Mouse (Mus musculus): ENCODE measurements around the gene Aif1. TPM values are rescaled to one million over a fixed set of nuclear protein-coding genes. Genes with fewer than 3 reads are reported as not detected.

Aif1 gene
- polyA plus RNA-seq, 1 experiment from 2014 or later, result 15.5 TPM

GRCm38 (mm10) chr17:35204494-35205379, 28.9 kb upstream of the Aif1 start, which contains the start of gene Lta:
Gene Lta, minus strand, starts transcription at chr17:35205351.
- Histone ChIP-seq H3K36me3 (no peaks in the 10 kb centered on the region), H3K27me3 (peaks cover 25% of the 10 kb centered on the region), H3K4me1 (peaks cover 8% of the 10 kb centered on the region; the same call in 1 of the 2 replicates), H3K27ac (replicated peaks) (no peak within 1 kb of the TSS), H3K9me3 (replicated peaks) (no peaks in the 10 kb centered on the region), H3K4me2 (replicated peaks) (no peak within 1 kb of the TSS), H3K4me3 (replicated peaks) (no peak within 1 kb of the TSS), H3K9ac (no peak within 1 kb of the TSS)
- ATAC-seq (ENCODE audit: insufficient number of reproducible peaks, low FRiP score, low TSS enrichment, low read depth), result no peak
- 27% methylated on average over 20 of the region's 20 CpGs for WGBS

- H3K27me3 ChIP-seq, result peaks cover 25% of the 10 kb centered on the region
- 76% methylated on average over 4 of the region's 4 CpGs for WGBS
- H3K9ac ChIP-seq, result no peak overlapping the region
These were observed 26.6 kb upstream of the Aif1 start for GRCm38 (mm10) chr17:35202442-35202841.

DNA sequence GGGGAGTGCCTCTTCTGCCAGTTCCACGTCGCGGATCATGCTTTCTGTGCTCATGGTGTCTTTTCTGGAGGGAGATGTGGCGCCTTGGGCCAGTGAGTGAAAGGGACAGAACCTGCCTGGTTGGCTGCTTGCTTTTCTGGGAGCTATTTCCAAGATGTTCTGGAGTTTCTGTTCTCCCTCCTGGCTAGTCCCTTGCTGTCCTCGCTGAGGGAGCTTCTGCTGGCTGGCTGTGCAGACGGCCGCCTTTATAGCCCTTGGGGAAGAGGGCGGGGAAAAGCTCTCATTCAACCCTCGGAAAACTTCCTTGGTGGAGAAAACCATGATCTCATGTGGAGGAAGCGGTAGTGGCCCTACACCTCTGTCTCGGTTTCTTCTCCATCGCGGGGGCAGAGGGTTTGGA, 25.9 kb upstream of the Aif1 start, which contains the start of gene Tnf:
Gene Tnf, minus strand, starts transcription at position 221 of the 400 bp plus-strand sequence.
- H3K4me1 ChIP-seq, result peaks cover 8% of the 10 kb centered on the region; the same call in 1 of the 2 replicates
- H3K4me2 ChIP-seq (replicated peaks), result peak within 1 kb of the TSS; percentile 2; the same call in 1 of the 2 replicates
- peak within 1 kb of the TSS; percentile 10; the same call in 1 of the 2 replicates for H3K4me3 ChIP-seq (replicated peaks)
- H3K9ac ChIP-seq, result no peak within 1 kb of the TSS
- ATAC-seq (ENCODE audit: insufficient number of reproducible peaks, low FRiP score, low TSS enrichment, low read depth), result no peak
- H3K27me3 ChIP-seq, result peaks cover 25% of the 10 kb centered on the region
- no peak within 1 kb of the TSS for H3K27ac ChIP-seq (replicated peaks)
- H3K36me3 ChIP-seq, result no peaks in the 10 kb centered on the region
- WGBS, result 41% methylated on average over 13 of the region's 13 CpGs
- H3K9me3 ChIP-seq (replicated peaks), result no peaks in the 10 kb centered on the region

More at GRCm38 (mm10) chr17:35202442-35202841, 26.6 kb upstream of the Aif1 start:
- no peak overlapping the region for H3K4me3 ChIP-seq (replicated peaks)
- H3K4me2 ChIP-seq (replicated peaks), result no peak overlapping the region
- no peak overlapping the region for H3K27ac ChIP-seq (replicated peaks)
- no peak for ATAC-seq (ENCODE audit: insufficient number of reproducible peaks, low FRiP score, low TSS enrichment, low read depth)
- H3K36me3 ChIP-seq, result no peaks in the 10 kb centered on the region
- H3K9me3 ChIP-seq (replicated peaks), result no peaks in the 10 kb centered on the region
- H3K4me1 ChIP-seq, result peaks cover 8% of the 10 kb centered on the region; the same call in 1 of the 2 replicates

DNA sequence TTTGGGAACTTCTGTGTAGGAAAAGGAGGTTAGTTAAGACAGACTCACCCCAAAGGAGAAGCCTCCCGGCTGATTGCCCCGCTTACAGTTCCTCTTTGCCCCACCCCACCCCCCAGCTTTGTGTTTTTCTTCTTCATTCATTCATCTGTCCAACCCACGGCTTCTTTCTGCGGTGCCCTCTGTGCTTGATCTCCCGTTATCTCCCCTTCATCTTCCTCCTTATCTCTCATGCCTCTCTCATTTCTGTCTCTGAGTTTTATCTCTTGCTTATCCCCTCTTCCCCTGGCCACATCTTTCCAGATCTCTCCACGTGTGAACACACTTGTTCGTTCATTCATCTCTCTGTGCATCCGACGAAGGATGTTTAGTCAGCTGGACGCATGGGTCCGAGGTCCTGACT, 25.3 kb upstream of the Aif1 start:
- H3K27me3 ChIP-seq, result peaks cover 31% of the 10 kb centered on the region
- H3K27ac ChIP-seq (replicated peaks), result no peak overlapping the region
- H3K9ac ChIP-seq, result no peak overlapping the region
- H3K4me2 ChIP-seq (replicated peaks), result no peak overlapping the region
- peaks cover 13% of the 10 kb centered on the region for H3K4me1 ChIP-seq
- no peak for ATAC-seq (ENCODE audit: insufficient number of reproducible peaks, low FRiP score, low TSS enrichment, low read depth)
- H3K36me3 ChIP-seq, result no peaks in the 10 kb centered on the region
- WGBS, result 75% methylated on average over 11 of the region's 11 CpGs
- H3K4me3 ChIP-seq (replicated peaks), result peak overlapping the region; percentile 10; the same call in 1 of the 2 replicates
- H3K9me3 ChIP-seq (replicated peaks), result no peaks in the 10 kb centered on the region

- Histone ChIP-seq H3K4me1 (peaks cover 20% of the 10 kb centered on the region), H3K4me2 (replicated peaks) (no peak overlapping the region), H3K9me3 (replicated peaks) (no peaks in the 10 kb centered on the region), H3K9ac (no peak overlapping the region), H3K4me3 (replicated peaks) (no peak overlapping the region), H3K27ac (replicated peaks) (no peak overlapping the region), H3K36me3 (no peaks in the 10 kb centered on the region), H3K27me3 (peaks cover 38% of the 10 kb centered on the region)
- ATAC-seq (ENCODE audit: insufficient number of reproducible peaks, low FRiP score, low TSS enrichment, low read depth), result no peak
- 82% methylated on average over 11 of the region's 11 CpGs for WGBS
These were observed 24.5 kb upstream of the Aif1 start for GRCm38 (mm10) chr17:35200398-35200797.

DNA sequence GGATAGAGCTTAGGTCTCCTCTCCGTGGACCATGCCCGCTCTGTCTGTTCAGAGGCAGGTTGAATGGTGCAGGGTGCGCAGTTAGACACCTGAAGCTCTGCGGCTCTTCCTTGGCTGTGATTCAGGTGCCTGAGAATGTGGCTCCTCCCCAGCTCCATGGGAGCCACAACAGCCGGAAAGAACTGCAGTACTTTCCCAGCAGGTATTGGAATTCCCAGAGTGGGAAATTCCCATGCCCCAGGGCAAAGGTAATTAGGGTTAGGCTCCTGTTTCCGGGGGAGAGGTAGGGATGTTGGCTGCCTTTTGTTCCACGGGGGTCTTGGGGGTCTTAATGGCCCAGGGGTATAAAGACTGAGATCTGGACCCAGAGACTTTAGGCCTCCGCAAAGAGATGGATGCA, 23.1 kb upstream of the Aif1 start:
- Histone ChIP-seq H3K9ac (no peak overlapping the region), H3K9me3 (replicated peaks) (no peaks in the 10 kb centered on the region), H3K4me1 (peaks cover 21% of the 10 kb centered on the region), H3K4me3 (replicated peaks) (no peak overlapping the region), H3K27ac (replicated peaks) (no peak overlapping the region), H3K4me2 (replicated peaks) (no peak overlapping the region), H3K36me3 (no peaks in the 10 kb centered on the region), H3K27me3 (peaks cover 44% of the 10 kb centered on the region)
- ATAC-seq (ENCODE audit: insufficient number of reproducible peaks, low FRiP score, low TSS enrichment, low read depth), result no peak
- WGBS, result 11% methylated on average over 8 of the region's 8 CpGs

GRCm38 (mm10) chr17:35198029-35198428, 22.2 kb upstream of the Aif1 start:
- WGBS, result 52% methylated on average over 7 of the region's 7 CpGs
- H3K9me3 ChIP-seq (replicated peaks), result no peaks in the 10 kb centered on the region
- no peak overlapping the region for H3K4me2 ChIP-seq (replicated peaks)
- no peak overlapping the region for H3K27ac ChIP-seq (replicated peaks)
- no peak overlapping the region for H3K9ac ChIP-seq
- H3K4me3 ChIP-seq (replicated peaks), result no peak overlapping the region
- peaks cover 41% of the 10 kb centered on the region for H3K27me3 ChIP-seq
- no peaks in the 10 kb centered on the region for H3K36me3 ChIP-seq
- H3K4me1 ChIP-seq, result peaks cover 21% of the 10 kb centered on the region
- no peak for ATAC-seq (ENCODE audit: insufficient number of reproducible peaks, low FRiP score, low TSS enrichment, low read depth)

GRCm38 (mm10) chr17:35197126-35197525, 21.3 kb upstream of the Aif1 start:
- no peaks in the 10 kb centered on the region for H3K9me3 ChIP-seq (replicated peaks)
- no peak overlapping the region for H3K4me2 ChIP-seq (replicated peaks)
- no peaks in the 10 kb centered on the region for H3K36me3 ChIP-seq
- no peak overlapping the region for H3K27ac ChIP-seq (replicated peaks)
- ATAC-seq (ENCODE audit: insufficient number of reproducible peaks, low FRiP score, low TSS enrichment, low read depth), result no peak
- no peak overlapping the region for H3K9ac ChIP-seq
- no peak overlapping the region for H3K4me3 ChIP-seq (replicated peaks)
- 28% methylated on average over 5 of the region's 6 CpGs for WGBS
- peaks cover 21% of the 10 kb centered on the region for H3K4me1 ChIP-seq
- H3K27me3 ChIP-seq, result peaks cover 38% of the 10 kb centered on the region

GRCm38 (mm10) chr17:35196321-35196641, 20.4 kb upstream of the Aif1 start:
- H3K27ac ChIP-seq (replicated peaks), result no peak overlapping the region
- WGBS, result 26% methylated on average over 9 of the region's 9 CpGs
- H3K4me3 ChIP-seq (replicated peaks), result peak overlapping the region; percentile 48
- H3K9ac ChIP-seq, result no peak overlapping the region
- H3K4me1 ChIP-seq, result peaks cover 16% of the 10 kb centered on the region
- H3K27me3 ChIP-seq, result peaks cover 31% of the 10 kb centered on the region
- H3K9me3 ChIP-seq (replicated peaks), result no peaks in the 10 kb centered on the region
- H3K4me2 ChIP-seq (replicated peaks), result peak overlapping the region; percentile 90
- no peaks in the 10 kb centered on the region for H3K36me3 ChIP-seq
- ATAC-seq (ENCODE audit: insufficient number of reproducible peaks, low FRiP score, low TSS enrichment, low read depth), result no peak

GRCm38 (mm10) chr17:35195631-35196320, 19.9 kb upstream of the Aif1 start:
- H3K4me2 ChIP-seq (replicated peaks), result peak overlapping the region; percentile 90
- ATAC-seq (ENCODE audit: insufficient number of reproducible peaks, low FRiP score, low TSS enrichment, low read depth), result peak; percentile 84
- H3K27ac ChIP-seq (replicated peaks), result no peak overlapping the region
- peak overlapping the region; percentile 48 for H3K4me3 ChIP-seq (replicated peaks)
- H3K4me1 ChIP-seq, result peaks cover 16% of the 10 kb centered on the region
- peaks cover 30% of the 10 kb centered on the region for H3K27me3 ChIP-seq
- H3K9me3 ChIP-seq (replicated peaks), result no peaks in the 10 kb centered on the region
- H3K36me3 ChIP-seq, result no peaks in the 10 kb centered on the region
- H3K9ac ChIP-seq, result peak overlapping the region; percentile 42
- WGBS, result 2% methylated on average over 66 of the region's 66 CpGs

GRCm38 (mm10) chr17:35194844-35195630, 19.2 kb upstream of the Aif1 start:
- H3K27ac ChIP-seq (replicated peaks), result no peak overlapping the region
- ATAC-seq (ENCODE audit: insufficient number of reproducible peaks, low FRiP score, low TSS enrichment, low read depth), result no peak
- WGBS, result 41% methylated on average over 19 of the region's 19 CpGs
- no peaks in the 10 kb centered on the region for H3K9me3 ChIP-seq (replicated peaks)
- peak overlapping the region; percentile 42 for H3K9ac ChIP-seq
- H3K4me2 ChIP-seq (replicated peaks), result peak overlapping the region; percentile 90
- H3K27me3 ChIP-seq, result peaks cover 30% of the 10 kb centered on the region
- H3K4me3 ChIP-seq (replicated peaks), result peak overlapping the region; percentile 48
- peaks cover 16% of the 10 kb centered on the region for H3K4me1 ChIP-seq
- H3K36me3 ChIP-seq, result no peaks in the 10 kb centered on the region
